Mouse (Mus musculus): ENCODE results near the gene Zfp365. TPM values are rescaled to one million over a fixed set of nuclear protein-coding genes. Genes with fewer than 3 reads are reported as not detected.

Gene Zfp365
- total and polyA plus RNA-seq, 3 experiments = 0.11 TPM; not detected in 2

GRCm38 (mm10) chr10:67851079-67851478, 61.4 kb downstream of the Zfp365 start:
- Histone ChIP-seq H3K4me3 (ENCODE audit: low read depth, low read length) (no peak overlapping the region), H3K36me3 (replicated peaks) (no peaks in the 10 kb centered on the region), H3K27me3 (ENCODE audit: insufficient read depth, low read length) (no peaks in the 10 kb centered on the region), H3K9me3 (replicated peaks) (peaks cover 22% of the 10 kb centered on the region), H3K4me1 (ENCODE audit: insufficient read depth, low read depth, low read length) (no peaks in the 10 kb centered on the region)
- ATAC-seq (ENCODE audit: extremely low read depth, insufficient number of reproducible peaks, low FRiP score, poor library complexity, severe bottlenecking) = no peak
- no peak for DNase-seq (ENCODE audit: low spot score)
- TF ChIP-seq GATA1 (IDR thresholded peaks at IDR 0.05; ENCODE audit: borderline replicate concordance, low read length) (no peak), CTCF (IDR thresholded peaks at IDR 0.05; ENCODE audit: low read depth, low read length) (no peak), TAL1 (conservative IDR thresholded peaks at IDR 0.05; ENCODE audit: low read depth, low read length) (no peak), GATA2 (IDR thresholded peaks at IDR 0.05; ENCODE audit: borderline replicate concordance, low read depth, low read length) (no peak), POLR2AphosphoS5 (IDR thresholded peaks at IDR 0.05; ENCODE audit: insufficient replicate concordance, low read depth, low read length) (no peak)

- H3K27me3 ChIP-seq (ENCODE audit: insufficient read depth, low read length) = no peaks in the 10 kb centered on the region
- no peak for DNase-seq (ENCODE audit: low spot score)
- no peaks in the 10 kb centered on the region for H3K36me3 ChIP-seq (replicated peaks)
- H3K4me3 ChIP-seq (ENCODE audit: low read depth, low read length) = no peak overlapping the region
- H3K4me1 ChIP-seq (ENCODE audit: insufficient read depth, low read depth, low read length) = no peaks in the 10 kb centered on the region
- ATAC-seq (ENCODE audit: extremely low read depth, insufficient number of reproducible peaks, low FRiP score, poor library complexity, severe bottlenecking) = no peak
- H3K9me3 ChIP-seq (replicated peaks) = peaks cover 27% of the 10 kb centered on the region
- no peak for TF ChIP-seq POLR2AphosphoS5 (IDR thresholded peaks at IDR 0.05; ENCODE audit: insufficient replicate concordance, low read depth, low read length)
- TF ChIP-seq GATA2 (IDR thresholded peaks at IDR 0.05; ENCODE audit: borderline replicate concordance, low read depth, low read length) = no peak
- no peak for TF ChIP-seq TAL1 (conservative IDR thresholded peaks at IDR 0.05; ENCODE audit: low read depth, low read length)
- no peak for TF ChIP-seq CTCF (IDR thresholded peaks at IDR 0.05; ENCODE audit: low read depth, low read length)
- TF ChIP-seq GATA1 (IDR thresholded peaks at IDR 0.05; ENCODE audit: borderline replicate concordance, low read length) = no peak
These were observed 66.3 kb downstream of the Zfp365 start for GRCm38 (mm10) chr10:67846016-67846650.

GRCm38 (mm10) chr10:67841596-67841995, 70.9 kb downstream of the Zfp365 start:
- ATAC-seq (ENCODE audit: extremely low read depth, insufficient number of reproducible peaks, low FRiP score, poor library complexity, severe bottlenecking) (no peak), DNase-seq (ENCODE audit: low spot score) (no peak)
- Histone ChIP-seq H3K4me3 (ENCODE audit: low read depth, low read length) (no peak overlapping the region), H3K36me3 (replicated peaks) (no peaks in the 10 kb centered on the region), H3K27me3 (ENCODE audit: insufficient read depth, low read length) (no peaks in the 10 kb centered on the region), H3K4me1 (ENCODE audit: insufficient read depth, low read depth, low read length) (no peaks in the 10 kb centered on the region), H3K9me3 (replicated peaks) (peaks cover 35% of the 10 kb centered on the region)
- no peak for TF ChIP-seq GATA2 (IDR thresholded peaks at IDR 0.05; ENCODE audit: borderline replicate concordance, low read depth, low read length)

- ATAC-seq (ENCODE audit: extremely low read depth, insufficient number of reproducible peaks, low FRiP score, poor library complexity, severe bottlenecking) (no peak), DNase-seq (ENCODE audit: low spot score) (no peak)
- Histone ChIP-seq H3K9me3 (replicated peaks) (peaks cover 34% of the 10 kb centered on the region), H3K36me3 (replicated peaks) (no peaks in the 10 kb centered on the region), H3K4me3 (ENCODE audit: low read depth, low read length) (no peak overlapping the region), H3K27me3 (ENCODE audit: insufficient read depth, low read length) (no peaks in the 10 kb centered on the region), H3K4me1 (ENCODE audit: insufficient read depth, low read depth, low read length) (no peaks in the 10 kb centered on the region)
- TF ChIP-seq TAL1 (conservative IDR thresholded peaks at IDR 0.05; ENCODE audit: low read depth, low read length) (no peak), POLR2AphosphoS5 (IDR thresholded peaks at IDR 0.05; ENCODE audit: insufficient replicate concordance, low read depth, low read length) (no peak)
These were observed 71.7 kb downstream of the Zfp365 start for GRCm38 (mm10) chr10:67840735-67841134.

GRCm38 (mm10) chr10:67839156-67839555, 73.3 kb downstream of the Zfp365 start:
- H3K36me3 ChIP-seq (replicated peaks) = no peaks in the 10 kb centered on the region
- H3K4me1 ChIP-seq (ENCODE audit: insufficient read depth, low read depth, low read length) = no peaks in the 10 kb centered on the region
- DNase-seq (ENCODE audit: low spot score) (no peak), ATAC-seq (ENCODE audit: extremely low read depth, insufficient number of reproducible peaks, low FRiP score, poor library complexity, severe bottlenecking) (no peak)
- H3K27me3 ChIP-seq (ENCODE audit: insufficient read depth, low read length) = no peaks in the 10 kb centered on the region
- TF ChIP-seq GATA1 (IDR thresholded peaks at IDR 0.05; ENCODE audit: borderline replicate concordance, low read length) = no peak
- no peak for TF ChIP-seq GATA2 (IDR thresholded peaks at IDR 0.05; ENCODE audit: borderline replicate concordance, low read depth, low read length)
- no peak for TF ChIP-seq CTCF (IDR thresholded peaks at IDR 0.05; ENCODE audit: low read depth, low read length)
- TF ChIP-seq POLR2AphosphoS5 (IDR thresholded peaks at IDR 0.05; ENCODE audit: insufficient replicate concordance, low read depth, low read length) = no peak
- no peak for TF ChIP-seq TAL1 (conservative IDR thresholded peaks at IDR 0.05; ENCODE audit: low read depth, low read length)
- no peak overlapping the region for H3K4me3 ChIP-seq (ENCODE audit: low read depth, low read length)
- peaks cover 45% of the 10 kb centered on the region for H3K9me3 ChIP-seq (replicated peaks)

GRCm38 (mm10) chr10:67836426-67836825, 76.0 kb downstream of the Zfp365 start:
- TF ChIP-seq CTCF (IDR thresholded peaks at IDR 0.05; ENCODE audit: low read depth, low read length) (no peak), POLR2AphosphoS5 (IDR thresholded peaks at IDR 0.05; ENCODE audit: insufficient replicate concordance, low read depth, low read length) (no peak), GATA2 (IDR thresholded peaks at IDR 0.05; ENCODE audit: borderline replicate concordance, low read depth, low read length) (no peak)
- Histone ChIP-seq H3K9me3 (replicated peaks) (peaks cover 55% of the 10 kb centered on the region), H3K27me3 (ENCODE audit: insufficient read depth, low read length) (no peaks in the 10 kb centered on the region), H3K4me1 (ENCODE audit: insufficient read depth, low read depth, low read length) (no peaks in the 10 kb centered on the region), H3K4me3 (ENCODE audit: low read depth, low read length) (no peak overlapping the region), H3K36me3 (replicated peaks) (no peaks in the 10 kb centered on the region)
- ATAC-seq (ENCODE audit: extremely low read depth, insufficient number of reproducible peaks, low FRiP score, poor library complexity, severe bottlenecking) (no peak), DNase-seq (ENCODE audit: low spot score) (no peak)

Other genes with a start within 250 kb of the Zfp365 start
- gene Rtkn2, start 66.9 kb upstream of the Zfp365 start, total RNA-seq (2014; fragmentation: Nextera tagmentation) = not detected in 2 replicates
- gene Rtkn2, start 66.9 kb upstream of the Zfp365 start, total RNA-seq (2017) = 0.11 TPM in 1 of 2 replicates, not detected in the other
- not detected in 2 replicates for gene Rtkn2, start 66.9 kb upstream of the Zfp365 start, polyA plus RNA-seq (2012)